Mouse (Mus musculus) right cerebral cortex, postnatal 14 days (tissue): ENCODE results near the gene Clnk.

Source experiments
- DNase-seq: peaks from one replicate; pipeline ENCODE4 v3.0.0; 2022

Clnk gene

GRCm38 (mm10) chr5:38850171-38850570 lies 26.4 kb downstream of the Clnk start:
- no peak for DNase-seq

GRCm38 (mm10) chr5:38845529-38845928 lies 31.1 kb downstream of the Clnk start:
- no peak for DNase-seq

- no peak for DNase-seq
Measured at GRCm38 (mm10) chr5:38844312-38844711, 32.3 kb downstream of the Clnk start.

GRCm38 (mm10) chr5:38839981-38840380 lies 36.6 kb downstream of the Clnk start:
- DNase-seq = no peak

DNA sequence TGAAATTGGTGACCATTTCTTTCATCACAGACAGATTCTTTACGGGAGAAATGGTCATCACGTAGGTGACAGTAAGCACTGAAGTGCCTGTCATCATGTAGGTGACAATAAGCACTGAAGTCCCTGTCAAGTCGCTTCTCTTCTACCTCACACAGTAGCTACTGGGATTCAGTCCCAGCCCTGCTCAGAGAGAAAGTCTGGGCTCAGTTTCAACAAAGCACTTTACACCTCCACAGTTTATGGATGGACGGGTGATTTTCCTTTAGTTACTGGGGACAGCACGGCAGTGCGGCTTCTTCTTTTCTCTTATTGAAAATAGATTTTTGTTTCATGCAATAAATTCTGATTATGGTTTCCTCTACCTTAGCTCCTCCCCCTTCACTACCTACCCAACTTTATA lies 49.3 kb downstream of the Clnk start:
- DNase-seq = no peak

DNA sequence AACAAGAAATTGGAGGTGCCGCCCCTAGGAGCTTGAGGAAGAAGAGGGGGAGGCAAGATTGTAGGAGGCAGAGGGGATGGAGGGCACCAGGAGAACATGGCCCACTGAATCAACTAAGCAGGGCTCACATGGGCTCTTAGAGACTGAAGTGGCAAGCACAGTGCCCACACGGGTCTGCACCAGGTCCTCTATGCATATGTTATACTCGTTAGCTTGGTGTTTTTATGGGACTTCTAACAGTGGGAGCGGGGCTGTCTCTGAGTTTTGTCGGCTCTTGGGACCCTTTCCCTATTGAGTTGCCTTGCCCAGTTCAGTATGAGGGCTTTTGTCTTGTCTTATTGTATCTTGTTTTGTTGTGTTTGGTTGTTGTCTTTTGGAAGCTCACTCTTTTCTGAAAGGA lies 50.0 kb downstream of the Clnk start:
- DNase-seq = no peak

DNA sequence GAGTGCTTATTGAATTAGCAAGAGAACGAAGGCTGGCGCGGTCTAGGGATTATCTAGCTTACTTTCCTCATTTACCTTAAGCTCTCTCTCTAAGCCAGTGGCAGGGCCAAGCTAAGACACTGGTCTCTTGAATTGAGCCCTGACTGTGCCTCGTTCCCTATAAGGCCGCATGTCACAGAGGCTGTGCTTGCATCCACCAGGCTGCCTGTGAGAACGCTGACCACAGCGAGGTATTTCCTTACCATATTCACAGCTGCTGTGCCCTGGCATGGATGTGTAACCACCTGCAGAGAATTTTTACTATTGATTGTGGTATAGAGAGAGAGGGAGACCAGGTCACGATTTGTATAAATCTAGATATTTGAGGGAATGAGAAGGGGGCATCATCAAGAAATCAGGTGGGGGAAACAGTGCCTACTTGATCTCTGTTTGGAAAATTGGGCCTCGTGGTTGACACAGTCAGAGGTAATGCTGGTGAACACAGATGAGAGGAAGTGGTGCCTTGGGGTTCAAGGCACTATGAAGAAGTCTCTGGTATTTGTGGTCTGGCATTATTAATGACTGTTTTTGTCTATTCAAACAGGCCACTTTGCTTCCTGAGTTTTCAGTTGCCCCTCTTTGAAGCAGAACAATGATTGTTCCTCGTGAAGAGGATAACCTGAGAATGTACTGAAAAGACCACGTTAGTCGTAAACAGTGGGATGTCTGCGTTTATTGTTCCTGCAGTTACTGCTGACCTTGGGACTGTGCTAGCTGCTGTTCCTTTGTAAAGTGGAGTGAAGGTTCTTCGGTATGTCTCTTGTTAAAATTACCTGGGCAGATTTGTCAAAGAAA lies 52.3 kb downstream of the Clnk start:
- no peak for DNase-seq

- no peak for DNase-seq
Measured at GRCm38 (mm10) chr5:38813391-38814109, 63.1 kb downstream of the Clnk start.

GRCm38 (mm10) chr5:38812916-38813315 lies 63.7 kb downstream of the Clnk start:
- peak; percentile 29 for DNase-seq

DNA sequence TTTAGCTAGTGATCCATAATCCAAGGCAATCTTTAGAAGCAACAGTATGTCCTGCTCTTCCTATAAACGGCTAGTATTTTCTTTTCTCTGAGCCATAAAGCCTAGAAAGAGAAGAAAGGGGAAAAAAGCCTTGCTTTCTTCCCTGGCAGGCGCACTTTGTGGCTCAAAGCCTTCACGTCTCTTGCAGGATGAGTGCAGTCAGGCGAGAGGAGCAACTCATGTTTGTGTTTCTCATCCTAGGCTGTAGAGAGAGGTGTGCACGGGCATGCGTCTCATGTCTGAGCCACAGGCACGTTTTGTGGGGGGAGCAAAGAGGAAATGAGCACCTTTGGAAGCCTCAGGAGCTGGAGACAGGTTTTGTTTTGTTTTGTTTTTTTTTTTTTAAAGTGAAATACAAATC lies 64.2 kb downstream of the Clnk start:
- DNase-seq = no peak

DNA sequence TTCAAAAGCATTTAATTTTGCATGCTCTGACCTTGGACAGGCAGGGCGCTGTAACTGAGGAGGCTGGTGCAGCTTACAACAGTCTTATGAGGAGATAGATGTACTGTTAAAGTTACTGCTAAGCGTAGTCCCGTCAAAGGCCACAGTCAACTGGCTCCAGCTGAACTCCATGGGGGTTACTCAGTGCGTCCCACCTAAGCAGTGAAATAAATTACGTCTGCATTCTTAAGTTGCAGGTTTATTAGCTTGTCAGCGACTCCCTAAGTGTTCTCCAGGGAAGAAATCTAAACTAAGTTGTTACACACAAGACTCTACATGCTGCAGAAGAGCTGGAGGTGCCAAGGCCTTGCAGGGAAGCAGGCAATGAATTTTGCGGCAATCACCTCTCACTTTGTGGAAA lies 77.7 kb downstream of the Clnk start:
- DNase-seq = no peak

DNA sequence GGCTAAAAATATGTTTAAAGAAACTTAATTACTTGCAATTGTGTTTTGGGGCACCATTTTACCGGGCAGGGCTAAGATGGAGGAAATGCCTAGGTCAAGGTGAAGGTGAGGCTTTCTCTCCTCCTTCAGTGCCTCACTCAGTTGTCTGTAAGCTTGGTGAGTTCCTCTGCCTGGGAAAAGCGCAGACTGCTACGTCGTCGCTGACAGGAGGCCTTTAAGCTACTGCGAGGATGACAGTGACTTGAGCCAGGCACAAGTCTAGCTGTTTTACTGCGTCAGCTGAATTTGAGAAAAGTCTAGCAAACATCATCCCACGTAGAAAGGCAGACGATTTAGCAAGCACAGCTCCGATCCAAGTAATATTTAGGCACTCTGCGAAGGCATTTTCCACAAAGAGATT lies 81.5 kb downstream of the Clnk start:
- no peak for DNase-seq

DNA sequence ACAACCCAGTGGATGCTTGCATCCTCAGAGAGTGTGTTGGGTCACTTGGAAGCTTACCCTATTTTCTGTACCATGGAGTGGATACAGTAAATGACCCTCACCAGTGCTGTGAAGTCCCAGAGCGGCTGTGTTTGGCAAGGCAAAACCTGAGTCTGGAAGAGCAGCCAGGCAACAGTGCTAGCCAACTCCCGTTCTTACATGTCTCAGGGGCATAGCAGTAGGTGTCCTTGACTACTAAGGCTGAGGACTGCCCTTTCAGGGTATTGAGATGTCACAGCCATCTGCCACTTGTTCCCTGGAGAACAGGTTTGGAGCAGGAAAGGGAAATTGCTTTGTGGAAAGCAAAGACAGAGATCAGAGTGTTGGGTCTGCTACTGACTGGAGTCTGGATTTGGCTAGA lies 85.5 kb downstream of the Clnk start:
- DNase-seq = no peak

- no peak for DNase-seq
Measured at GRCm38 (mm10) chr5:38788820-38789219, 87.8 kb downstream of the Clnk start.

- no peak for DNase-seq
Measured at GRCm38 (mm10) chr5:38787851-38788520, 88.6 kb downstream of the Clnk start.

- DNase-seq = no peak
Measured at GRCm38 (mm10) chr5:38786126-38786525, 90.5 kb downstream of the Clnk start.

- no peak for DNase-seq
Measured at GRCm38 (mm10) chr5:38785686-38786085, 90.9 kb downstream of the Clnk start.

GRCm38 (mm10) chr5:38781813-38782212 lies 94.8 kb downstream of the Clnk start:
- DNase-seq = peak; percentile 68

DNA sequence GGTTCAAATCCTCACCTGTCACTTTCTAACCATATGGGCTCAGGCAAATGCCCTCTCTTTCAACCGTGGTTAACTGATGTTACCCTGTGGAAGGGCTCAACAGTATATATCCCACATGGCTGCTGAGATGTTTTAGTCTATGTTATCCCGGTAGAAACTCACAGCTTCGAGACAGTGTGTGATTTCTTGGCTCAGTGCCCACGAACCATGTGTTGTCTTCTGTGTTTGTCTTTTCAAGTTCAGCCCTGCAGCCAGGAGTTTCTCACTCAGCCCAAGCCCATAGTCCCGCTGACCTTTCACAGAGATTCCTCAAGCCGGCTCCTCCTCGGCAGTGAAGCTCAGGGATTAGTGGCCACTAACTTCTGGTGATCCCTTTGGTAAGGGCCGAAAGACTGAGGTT lies 96.0 kb downstream of the Clnk start:
- peak; percentile 30 for DNase-seq

- no peak for DNase-seq
Measured at GRCm38 (mm10) chr5:38780045-38780444, 96.6 kb downstream of the Clnk start.

DNA sequence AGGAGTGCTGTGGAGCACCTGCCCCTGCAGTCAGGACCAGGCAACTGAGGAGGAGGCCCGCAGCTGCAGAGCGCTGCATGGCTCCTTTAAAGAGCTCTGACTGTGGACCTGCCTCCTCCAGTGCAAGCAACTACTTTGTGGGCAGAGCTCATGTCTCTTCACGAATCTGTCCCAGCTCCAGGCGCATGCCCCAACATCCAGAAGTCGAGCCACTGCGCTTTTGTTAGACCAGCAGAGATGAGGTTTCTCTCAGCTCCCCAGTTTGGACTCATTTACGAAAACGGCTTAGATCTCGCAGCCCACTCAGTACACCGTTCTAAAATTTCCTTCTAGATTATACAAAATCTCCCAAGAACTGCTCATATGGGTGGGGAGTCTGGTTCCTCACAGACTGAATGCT lies 101.1 kb downstream of the Clnk start:
- DNase-seq = peak; percentile 31

GRCm38 (mm10) chr5:38754950-38755349 lies 121.7 kb downstream of the Clnk start:
- DNase-seq = peak; percentile 43

DNA sequence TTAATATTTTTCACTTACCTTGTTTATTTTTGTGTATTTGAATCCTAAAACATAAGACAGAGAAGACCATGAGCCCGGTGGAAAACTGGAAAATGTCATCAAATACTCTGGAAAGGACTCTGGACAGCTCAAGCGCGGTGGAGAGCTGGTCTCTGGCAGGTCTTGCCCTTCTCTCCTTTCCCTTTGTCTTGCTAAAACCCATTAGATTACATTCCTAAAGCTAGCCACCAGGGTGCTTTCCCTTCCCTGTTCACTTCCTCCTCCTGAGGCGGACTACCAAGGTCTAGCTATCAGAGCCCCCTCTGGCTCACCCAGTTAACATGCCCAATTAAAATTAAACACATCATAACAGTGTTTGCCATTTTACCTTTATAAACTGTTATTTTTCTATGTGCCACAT lies 123.9 kb downstream of the Clnk start:
- DNase-seq = no peak
